Mouse (Mus musculus) induced T-regulatory cell, adult 2 months (primary cell): Measurements from ENCODE around the gene Gm20388.
A peak's percentile ranks its signal among the peaks of the same experiment; 100 is the strongest.

Experiments used
- DNase-seq: peaks from one replicate; pipeline ENCODE4 v3.0.0-alpha.2; 2012; ENCODE audit warnings: low read depth

Gm20388 gene

DNA sequence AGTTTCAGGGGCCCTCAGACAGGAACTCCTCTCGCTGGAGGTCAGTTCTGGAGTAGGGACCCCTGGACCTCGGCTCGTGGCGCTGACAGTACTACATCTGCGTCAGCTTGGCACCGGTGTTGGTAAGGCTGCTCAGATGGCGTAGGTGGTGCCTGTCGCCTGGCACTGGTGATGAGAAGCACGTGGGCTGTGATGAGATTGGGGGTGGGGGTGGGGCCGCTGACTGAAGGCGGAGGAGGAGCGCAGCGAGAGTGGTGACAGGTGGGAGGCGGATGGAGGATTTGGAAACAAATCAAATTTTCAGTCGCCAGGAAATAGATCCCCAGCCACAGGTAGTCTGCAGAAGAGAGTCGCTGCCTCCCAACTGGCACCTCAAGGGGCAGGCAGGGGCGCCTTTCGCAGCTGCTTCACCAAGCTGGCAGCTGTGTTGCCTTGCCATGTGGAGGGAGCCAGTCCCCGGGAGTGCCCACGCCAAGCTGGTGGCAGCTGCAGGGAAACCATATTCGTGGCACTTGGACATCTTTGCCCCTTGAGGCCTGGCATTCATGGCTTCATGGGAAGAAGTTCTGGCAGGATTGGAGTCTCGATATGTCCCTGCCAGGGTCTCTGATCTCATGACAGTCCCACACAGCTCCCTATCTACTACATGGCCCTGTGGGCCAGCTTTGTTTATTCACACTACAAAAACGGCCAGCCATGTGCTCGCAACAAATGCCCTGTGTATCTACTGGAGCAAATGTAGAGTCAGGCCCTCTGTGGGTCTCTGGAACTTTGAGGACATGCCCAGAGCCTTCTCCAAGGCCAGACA, 2858.8 kb downstream of the Gm20388 start:
- peak; percentile 60 for DNase-seq

DNA sequence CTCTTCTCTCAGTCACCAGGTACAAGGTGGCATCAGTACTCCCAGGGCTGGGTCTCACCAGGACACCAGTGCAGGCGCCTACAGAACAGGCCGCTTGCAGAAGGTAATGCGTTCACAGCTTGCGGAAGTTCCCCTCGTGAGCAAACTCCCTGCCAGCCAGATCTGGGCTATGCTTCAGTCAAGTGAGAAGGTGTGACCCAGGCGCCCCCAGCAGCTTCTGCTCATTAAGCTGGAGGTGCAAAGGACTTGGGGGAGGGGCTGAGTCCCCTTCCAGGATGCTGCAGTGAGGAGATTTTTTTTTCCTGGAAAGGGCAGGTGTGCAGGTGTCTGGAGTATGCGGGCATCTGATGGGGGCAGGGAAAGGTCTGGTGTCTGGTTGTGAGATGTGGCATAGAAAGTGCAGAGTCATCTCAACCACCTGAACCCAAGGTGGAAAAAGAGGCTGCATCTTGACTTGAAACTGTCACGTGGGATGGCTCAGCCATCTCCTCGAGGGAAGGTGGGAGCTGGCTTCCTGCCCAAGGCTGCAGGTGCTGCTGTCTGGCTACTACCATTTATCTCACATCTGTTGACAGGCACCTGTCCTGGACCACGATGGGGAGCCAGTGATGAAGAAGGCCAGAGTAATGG, 2861.9 kb downstream of the Gm20388 start:
- DNase-seq: peak; percentile 11

DNA sequence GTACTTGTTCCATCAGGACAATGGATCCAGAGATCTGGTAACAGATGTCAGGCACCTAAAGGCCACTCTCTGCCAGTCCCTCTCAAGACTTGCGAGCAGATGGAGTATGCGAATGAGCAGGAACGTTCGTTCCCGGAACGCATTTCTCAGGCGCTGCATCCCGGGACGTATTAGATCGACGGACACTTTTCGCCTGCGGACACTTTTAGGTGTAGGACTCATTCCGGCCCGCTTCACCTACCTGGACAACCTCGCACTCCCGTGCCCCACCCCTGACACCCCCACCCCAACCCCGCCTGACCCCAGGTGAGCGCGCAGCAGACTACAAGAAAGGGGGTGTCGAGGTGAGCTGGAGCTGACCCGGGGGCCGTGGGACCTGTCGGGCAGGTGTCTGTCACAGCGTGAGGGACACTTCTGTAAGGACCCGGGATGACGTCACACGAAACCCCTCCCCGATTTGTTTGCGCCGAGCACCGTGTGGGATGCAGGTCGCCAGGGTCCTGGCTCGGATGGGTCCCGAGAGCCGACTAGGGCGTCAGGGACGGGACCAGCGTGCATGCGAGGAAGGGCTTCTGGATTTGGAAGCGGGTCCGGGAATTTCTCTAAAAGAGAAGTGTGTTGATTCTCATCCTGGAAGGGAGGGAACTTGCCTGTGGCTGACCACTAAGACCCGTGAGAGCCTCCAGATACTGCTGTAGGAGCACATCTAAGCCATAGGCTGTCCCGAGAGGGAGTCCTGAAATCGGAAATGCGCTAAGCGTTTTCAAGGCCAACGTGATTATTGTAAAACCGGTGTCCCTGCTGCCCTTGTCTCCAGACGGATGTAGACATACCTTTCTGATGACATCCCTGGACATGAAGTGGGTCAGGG, 2864.9 kb downstream of the Gm20388 start, which contains the start of gene Acsf3:
Gene Acsf3, plus strand, starts transcription at position 202 of the 871 bp plus-strand sequence.
- DNase-seq: peak; percentile 81

DNA sequence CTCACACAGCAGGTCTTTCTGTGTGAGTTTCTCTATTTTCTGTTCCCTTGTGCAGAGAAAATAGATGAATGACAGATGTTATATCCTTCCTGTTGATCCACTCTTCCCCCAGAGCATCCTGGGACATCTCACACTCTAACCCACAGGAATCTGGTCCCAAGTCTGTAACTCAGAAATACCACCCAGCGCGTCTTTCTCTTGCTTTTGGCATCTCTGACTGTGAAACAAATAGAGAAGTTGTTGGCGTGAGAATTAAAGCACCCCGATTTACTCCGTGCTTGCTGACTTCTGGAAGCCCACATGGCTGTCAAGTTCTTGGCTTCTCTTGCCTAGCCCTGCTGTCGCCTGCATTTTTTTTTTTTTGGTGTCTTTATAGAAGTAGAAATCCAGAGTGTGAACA, 2867.1 kb downstream of the Gm20388 start:
- no peak for DNase-seq

DNA sequence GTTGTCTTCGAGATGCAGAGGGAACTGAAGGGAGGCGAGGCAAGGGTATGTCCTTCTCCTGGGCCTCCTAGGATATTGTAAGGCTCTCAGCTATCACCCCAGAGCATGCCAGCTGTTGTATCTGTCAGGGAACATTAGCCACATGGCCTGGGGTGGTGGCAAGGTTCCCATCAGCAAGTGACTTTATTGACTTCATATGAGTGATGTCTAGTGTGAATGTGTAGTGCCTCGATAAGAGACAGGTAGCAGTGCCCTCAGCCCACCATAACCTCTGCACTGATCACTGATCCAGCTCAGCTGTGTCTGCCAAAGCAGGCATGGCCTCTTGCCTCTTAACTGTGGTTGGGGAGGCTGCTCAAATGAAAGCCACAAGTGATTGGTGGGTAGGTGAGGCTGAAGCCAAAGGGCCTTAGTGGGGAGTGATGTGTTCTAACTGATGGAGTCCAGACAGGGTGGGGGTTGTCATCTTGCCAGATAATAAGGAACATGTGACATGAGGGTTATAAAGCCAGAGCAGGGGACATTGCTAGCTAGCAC, 2868.1 kb downstream of the Gm20388 start:
- DNase-seq: no peak

DNA sequence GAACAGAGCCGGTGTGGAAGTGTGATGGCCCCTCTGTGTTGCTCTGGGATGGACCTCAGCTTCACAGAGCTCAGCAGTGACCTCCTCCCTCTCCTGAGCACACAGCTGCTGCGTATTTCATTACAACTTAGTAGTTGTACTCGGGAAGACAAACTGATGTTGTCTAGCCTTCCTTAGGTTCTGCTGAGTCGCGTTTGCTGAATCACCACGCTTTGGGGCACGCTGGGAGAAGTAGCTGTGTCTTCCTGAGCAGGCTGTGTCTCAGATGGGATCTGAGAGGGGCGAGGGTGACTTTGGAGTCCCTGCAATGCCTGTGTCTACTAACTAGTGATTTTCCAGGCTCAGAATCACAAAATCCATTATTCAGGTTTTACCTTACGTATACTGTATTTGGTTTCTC, 2868.6 kb downstream of the Gm20388 start:
- no peak for DNase-seq

DNA sequence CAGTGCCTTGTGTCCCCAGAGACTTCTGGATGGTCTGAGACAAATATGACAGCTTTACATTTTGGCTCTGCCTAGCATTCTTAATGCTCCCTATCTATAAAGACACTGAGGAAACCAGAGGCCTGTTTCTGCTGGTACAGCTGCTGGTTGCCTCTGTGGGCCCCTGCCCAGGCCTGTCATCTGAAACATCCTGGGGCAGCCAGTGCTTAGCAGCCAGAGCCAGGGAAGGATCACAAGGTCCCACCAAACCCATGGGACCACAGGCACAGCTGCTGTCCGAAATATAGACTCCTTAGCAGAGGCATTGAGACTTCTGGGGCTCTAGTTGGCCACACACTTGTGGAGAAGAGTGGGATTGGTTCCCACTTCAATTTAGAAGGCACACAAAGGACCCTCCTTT, 2874.1 kb downstream of the Gm20388 start:
- DNase-seq: no peak

DNA sequence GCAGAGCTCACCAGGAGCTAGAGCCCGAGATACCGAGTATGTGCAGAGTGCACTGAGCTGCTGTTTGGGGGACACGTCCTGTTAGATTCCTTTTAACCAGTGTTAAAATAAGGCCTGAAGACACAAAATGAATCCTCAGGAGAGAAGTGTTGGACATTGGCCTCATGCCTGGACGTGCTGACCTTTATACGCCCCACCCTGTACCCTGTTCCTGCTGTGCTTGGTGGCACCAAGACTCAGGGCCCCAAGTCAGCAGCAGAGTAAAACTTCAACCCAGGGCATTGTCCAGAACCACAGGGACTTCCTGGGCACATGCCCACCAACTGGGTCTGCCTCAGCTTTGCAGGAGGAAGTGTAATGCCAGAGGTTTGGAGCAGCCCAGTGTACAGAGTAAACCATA, 2879.2 kb downstream of the Gm20388 start:
- DNase-seq: no peak

DNA sequence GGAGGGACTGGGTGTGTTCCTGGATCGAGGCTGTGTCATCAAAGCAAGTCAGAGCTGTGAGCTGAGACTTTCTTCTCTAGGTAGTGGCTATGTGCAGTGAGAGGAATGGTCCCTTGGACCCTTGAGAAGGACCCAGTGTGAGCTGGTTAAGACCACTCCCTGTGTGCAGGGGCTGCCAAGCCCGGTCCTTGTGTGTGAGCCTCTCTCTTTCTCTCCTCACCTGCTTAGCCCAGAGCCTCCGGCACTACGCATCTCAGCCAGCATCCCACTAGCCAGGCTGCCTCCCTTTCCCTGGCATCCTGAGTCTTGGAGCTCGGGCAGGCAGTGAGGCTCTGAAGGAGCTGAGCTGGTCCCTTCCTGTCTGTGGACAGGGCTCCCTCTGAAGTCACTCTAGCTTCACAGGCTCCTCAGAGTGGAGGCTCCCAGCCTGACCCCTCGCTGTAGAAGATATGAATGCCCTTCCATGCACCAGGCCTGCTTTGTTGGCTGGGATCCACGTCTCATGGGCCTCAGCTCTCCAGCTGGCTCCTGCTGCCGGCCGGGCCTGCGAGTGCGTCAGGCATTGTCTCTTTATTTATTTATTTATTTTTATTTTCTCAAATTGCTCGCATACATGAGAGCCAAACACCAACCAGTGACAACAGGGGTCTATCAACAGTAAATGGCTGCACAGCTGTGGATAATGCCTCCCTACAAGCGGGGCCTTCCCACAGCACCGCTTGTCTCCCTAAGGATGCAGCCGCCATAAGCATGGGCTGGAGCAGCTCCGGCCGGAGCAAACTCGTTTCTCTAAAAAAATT, 2882.9 kb downstream of the Gm20388 start:
- no peak for DNase-seq

DNA sequence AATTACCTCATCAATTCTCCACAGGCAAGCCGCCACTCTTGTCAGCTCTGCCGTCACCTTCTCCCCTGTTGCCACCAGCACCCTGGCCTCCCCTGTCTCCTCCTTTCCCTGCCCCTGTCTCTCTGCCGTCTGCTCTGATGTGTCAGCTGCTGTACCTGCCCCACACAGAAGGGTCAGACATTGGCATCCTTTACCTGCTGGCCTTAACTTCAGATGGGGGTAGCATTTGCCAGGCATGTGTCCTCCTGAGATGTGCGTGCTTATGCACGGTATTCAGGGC, 2883.5 kb downstream of the Gm20388 start:
- no peak for DNase-seq

DNA sequence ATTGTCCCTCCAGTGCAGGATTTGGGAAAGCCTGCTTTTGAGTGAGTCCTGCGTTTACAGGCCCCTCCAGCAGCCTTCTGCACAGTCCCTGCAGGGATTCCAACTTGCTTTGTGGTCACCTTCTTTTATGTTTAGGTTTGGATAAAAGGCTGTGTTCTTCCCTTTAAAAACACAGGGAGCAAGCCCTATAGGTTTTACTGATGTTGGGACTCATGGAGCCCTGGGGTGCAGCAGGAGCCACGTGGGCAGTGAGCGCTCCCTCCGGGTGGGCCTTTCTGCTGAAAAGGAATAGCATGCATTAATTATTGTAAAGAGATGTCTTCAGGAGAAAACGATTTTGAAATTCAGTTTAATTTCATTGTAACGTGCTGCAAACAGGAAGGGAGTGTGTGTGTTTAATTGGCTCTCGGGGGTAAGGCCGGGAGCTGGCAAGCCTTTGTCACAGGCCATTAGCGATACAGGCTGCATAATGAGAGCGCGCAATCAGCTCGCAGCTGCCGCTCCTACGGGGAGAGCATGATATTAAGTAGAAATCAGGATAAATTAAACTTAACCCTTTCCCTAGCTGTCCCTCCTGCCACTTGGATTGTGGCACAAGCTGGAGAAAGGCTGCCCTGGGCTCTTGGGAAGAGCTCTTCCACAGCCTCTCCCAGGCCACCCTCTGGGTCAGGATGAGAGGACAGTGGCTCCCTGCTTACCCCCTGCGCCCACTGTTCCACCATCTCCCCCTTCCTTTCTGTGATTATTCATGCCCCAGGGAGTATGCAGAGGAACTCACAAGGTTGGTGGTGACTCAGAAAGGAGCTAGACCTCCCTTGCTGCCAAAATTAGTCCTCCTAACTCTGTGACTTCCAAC, 2893.5 kb downstream of the Gm20388 start:
- no peak for DNase-seq

DNA sequence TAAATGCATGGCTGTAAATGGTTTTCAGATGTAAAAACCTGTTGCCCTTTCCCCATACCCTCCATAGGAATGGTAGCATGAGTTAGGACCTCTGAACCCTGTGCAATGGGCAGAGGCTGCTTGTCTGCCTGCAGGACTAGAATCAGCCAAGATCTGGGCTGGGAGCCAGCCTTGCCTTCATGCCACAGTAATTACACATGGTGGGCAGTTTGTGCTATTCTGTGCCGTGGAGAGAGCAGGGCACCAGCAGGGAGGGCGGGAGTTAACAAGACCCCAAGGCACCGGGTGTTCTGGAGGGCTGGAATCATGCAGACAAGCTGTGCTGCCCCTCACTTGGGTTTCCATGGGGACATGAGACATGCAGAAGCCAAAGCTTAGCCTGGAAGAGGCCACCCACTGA, 2894.7 kb downstream of the Gm20388 start:
- no peak for DNase-seq

DNA sequence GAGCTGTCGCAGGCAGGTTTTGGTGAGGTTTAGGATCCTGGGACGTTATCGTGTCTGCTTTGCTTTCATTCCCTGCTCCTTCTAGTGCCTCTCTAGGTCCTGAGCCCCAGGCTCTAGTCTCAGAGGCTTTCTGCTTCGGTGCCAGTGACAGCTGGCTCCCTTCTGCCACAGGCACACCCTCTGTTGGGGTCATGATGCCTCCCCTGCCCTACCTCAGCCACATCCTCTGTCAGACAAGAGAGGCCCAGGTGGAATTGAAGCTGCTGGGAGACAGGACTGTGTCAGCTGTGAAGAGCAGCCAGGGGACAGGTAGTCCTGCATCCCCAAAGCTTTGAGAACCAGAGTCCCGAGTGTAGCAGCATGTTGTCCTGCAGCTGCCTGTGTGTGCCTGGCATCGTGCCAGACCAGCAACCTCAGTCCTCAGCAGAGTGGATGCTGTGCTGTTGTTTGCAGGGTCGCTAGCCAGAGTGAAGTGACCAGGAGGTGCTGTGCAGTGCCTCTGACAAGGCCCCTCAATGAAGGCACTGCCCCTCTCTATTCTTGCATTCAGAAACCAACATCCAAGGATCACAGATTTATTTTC, 2896.4 kb downstream of the Gm20388 start:
- no peak for DNase-seq

DNA sequence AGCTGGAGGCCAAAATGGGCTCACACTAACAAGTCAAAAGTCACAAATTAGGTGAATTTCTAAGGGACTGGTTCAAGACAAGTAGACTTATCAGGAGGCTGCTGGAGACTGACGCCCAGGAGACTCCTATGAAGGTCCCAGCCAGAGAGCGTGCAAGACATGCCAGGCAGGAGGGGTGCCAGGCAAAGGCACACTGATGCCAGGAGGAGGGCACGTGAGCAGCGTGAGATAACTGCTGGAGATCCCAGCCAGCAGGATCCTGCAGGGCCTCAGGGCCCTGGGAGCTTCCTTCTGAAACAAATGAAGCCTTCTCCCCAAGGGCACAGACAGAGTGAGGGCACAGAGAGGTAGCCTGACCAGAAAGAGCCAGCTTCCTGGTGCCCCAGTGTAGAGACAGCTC, 2897.3 kb downstream of the Gm20388 start:
- DNase-seq: no peak

DNA sequence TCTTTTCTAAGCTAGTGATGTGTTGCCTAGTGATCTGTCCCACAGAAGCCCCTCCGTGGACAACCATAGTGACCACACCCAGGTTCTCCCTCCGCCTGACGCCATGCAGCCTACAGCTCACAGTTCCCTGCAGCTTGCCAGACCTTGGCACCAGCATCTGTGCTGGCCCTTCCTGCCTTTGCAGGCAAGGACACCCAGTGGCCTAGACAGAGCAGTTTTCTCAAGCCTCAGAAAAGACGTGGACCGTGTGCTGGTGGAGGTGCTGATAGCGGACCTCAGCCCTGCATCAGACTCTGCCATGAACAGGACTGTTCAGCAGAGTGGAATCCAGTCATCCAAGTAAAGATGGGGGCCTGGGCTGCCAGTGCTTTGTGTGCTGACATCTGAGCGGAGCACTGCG, 2899.7 kb downstream of the Gm20388 start:
- no peak for DNase-seq

DNA sequence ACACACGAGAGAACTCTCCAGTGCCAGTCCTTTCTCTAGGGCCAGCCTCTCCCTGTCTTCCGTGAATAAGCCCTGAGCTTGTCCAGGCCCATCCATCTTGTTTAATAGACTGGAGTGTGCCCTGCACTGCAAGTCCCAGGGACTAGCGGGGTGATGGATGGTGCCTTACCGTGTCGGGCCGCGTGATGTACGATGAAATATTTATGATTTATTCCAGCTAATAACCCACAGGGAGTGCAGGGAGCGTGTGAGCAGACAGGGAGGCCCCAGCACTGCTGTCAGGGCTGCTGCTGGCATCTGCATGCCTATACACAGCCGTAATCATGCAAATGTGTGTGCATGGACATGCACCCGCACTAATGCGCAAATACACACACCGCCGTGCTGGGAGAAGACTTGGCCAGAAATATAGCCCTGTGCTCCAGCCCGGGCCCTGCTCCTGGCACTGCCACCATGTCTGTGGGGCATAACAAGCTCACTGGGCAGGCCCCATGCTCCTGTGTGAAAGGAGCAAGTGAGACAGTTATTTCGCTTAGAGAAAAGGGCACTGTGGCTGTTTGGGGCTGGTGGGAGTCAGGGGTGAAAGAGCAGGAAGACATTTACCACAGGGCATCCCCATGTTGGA, 2901.3 kb downstream of the Gm20388 start:
- no peak for DNase-seq

DNA sequence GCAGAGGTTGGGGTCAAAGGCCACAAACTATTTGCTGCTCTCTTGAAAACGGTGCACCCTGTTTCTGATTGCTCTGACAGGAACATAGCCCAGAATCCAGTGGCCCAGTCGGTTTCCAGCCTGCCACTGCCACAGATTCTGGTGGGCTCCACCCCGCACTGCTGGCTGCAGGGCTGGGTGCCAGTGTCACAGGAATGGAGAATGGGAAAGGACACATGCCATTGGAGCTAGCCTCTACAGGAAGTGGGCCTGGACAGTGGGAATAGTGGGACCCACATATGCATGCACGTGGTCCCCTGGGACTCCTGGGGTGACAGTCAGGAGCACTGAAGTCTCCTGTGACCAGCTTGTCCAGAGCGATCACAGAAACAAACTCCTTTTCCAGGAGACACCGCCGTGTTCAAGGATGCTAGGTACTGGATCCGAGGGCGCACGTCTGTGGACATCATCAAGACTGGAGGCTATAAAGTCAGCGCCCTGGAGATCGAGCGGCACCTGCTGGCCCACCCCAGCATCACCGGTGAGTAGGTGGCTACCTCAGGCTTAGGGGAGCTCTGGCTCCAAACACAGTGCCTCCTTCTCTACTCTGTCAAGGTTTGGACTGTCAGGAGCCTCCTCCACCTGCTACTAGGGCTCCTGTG, 2902.1 kb downstream of the Gm20388 start:
- DNase-seq: no peak

DNA sequence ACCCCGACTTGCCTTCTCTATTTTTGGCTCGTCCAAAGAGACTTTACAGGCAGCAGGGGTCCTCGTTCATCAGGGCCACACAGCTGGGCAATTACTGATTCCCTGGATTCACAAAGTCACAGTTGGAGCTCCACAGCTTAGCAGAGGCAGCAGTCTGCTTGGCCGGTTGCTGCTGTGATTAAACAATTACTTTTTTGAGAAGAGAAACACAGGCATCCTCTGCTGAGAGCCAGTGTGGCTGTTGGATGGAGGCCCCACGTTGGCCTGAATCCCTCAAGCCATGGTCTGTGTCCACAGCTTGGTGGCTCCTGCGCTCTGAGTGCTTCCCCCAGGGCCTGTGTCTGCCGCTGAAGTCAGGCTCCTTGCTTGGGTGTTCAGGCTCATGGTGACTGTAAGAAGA, 2904.0 kb downstream of the Gm20388 start:
- no peak for DNase-seq

DNA sequence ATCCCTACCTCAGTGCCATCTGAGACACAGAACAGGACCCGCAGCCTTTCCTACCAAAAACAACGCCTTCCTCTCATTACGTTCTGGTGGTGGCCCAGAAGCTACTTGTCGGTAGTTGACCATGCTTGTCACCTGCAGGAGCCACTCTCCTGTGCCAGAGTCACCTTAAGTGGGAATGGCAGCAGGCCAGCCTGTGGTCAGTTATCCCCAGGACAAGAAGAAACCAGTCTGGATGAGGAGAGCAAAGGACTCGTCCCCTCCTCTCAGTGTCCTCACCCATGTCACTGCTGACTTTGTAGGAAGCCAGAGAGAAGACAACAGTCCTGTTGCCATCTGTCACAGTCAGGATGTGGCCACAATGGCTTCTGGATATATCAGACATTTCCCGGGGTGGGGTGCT, 2906.3 kb downstream of the Gm20388 start:
- DNase-seq: no peak
